Mouse (Mus musculus): ENCODE measurements around the gene Ucp2.
"Not testable (repeated sequence)": the region's sequence is repeated elsewhere in the genome, so short reads cannot be mapped to it uniquely, and the experiment has no call there.

Gene Ucp2

GRCm38 (mm10) chr7:100479100-100479822 lies 13.9 kb upstream of the Ucp2 start:
- in situ Hi-C loops (cut with MboI, MseI): no loop called here

GRCm38 (mm10) chr7:100479823-100480164 lies 13.3 kb upstream of the Ucp2 start:
- in situ Hi-C loops (cut with MboI, MseI): no loop called here

GRCm38 (mm10) chr7:100480175-100480574 lies 13.0 kb upstream of the Ucp2 start:
- in situ Hi-C loops (cut with MboI, MseI): no loop called here

GRCm38 (mm10) chr7:100482046-100482445 lies 11.1 kb upstream of the Ucp2 start:
- in situ Hi-C loops (cut with MboI, MseI): not testable (repeated sequence)

GRCm38 (mm10) chr7:100484493-100484892 lies 8.6 kb upstream of the Ucp2 start:
- in situ Hi-C loops (cut with MboI, MseI): no loop called here

GRCm38 (mm10) chr7:100487301-100487700 lies 5.8 kb upstream of the Ucp2 start:
- in situ Hi-C loops (cut with MboI, MseI): no loop called here

- in situ Hi-C loops (cut with MboI, MseI): no loop called here
Measured at GRCm38 (mm10) chr7:100488474-100489048, 4.6 kb upstream of the Ucp2 start.

GRCm38 (mm10) chr7:100492391-100493116 lies 583 bp upstream of the Ucp2 start:
- in situ Hi-C loops (cut with MboI, MseI): no loop called here

GRCm38 (mm10) chr7:100493484-100494414 lies 612 bp downstream of the Ucp2 start:
- in situ Hi-C loops (cut with MboI, MseI): no loop called here

- in situ Hi-C loops (cut with MboI, MseI): no loop called here
Measured at GRCm38 (mm10) chr7:100494415-100494831, 1.3 kb downstream of the Ucp2 start.

- in situ Hi-C loops (cut with MboI, MseI): no loop called here
Measured at GRCm38 (mm10) chr7:100495042-100495441, 1.9 kb downstream of the Ucp2 start.

GRCm38 (mm10) chr7:100495581-100496251 lies 2.6 kb downstream of the Ucp2 start:
- in situ Hi-C loops (cut with MboI, MseI): no loop called here

- in situ Hi-C loops (cut with MboI, MseI): no loop called here
Measured at GRCm38 (mm10) chr7:100496371-100496770, 3.2 kb downstream of the Ucp2 start.

GRCm38 (mm10) chr7:100496791-100497190 lies 3.7 kb downstream of the Ucp2 start:
- in situ Hi-C loops (cut with MboI, MseI): no loop called here

- in situ Hi-C loops (cut with MboI, MseI): no loop called here
Measured at GRCm38 (mm10) chr7:100497402-100497801, 4.3 kb downstream of the Ucp2 start.

GRCm38 (mm10) chr7:100497982-100498381 lies 4.8 kb downstream of the Ucp2 start:
- in situ Hi-C loops (cut with MboI, MseI): no loop called here

GRCm38 (mm10) chr7:100499465-100499864 lies 6.3 kb downstream of the Ucp2 start:
- in situ Hi-C loops (cut with MboI, MseI): no loop called here

GRCm38 (mm10) chr7:100500276-100500977 lies 7.3 kb downstream of the Ucp2 start:
- in situ Hi-C loops (cut with MboI, MseI): no loop called here

GRCm38 (mm10) chr7:100501027-100501843 lies 8.1 kb downstream of the Ucp2 start:
- in situ Hi-C loops (cut with MboI, MseI): no loop called here
